Comparison of ENCODE assay signal across 7 mouse cellular contexts in genomic region chr4:127987784-127988455, GRCm38 (mm10). TPM values are rescaled to one million over a fixed set of nuclear protein-coding genes. Genes with fewer than 3 reads are reported as not detected.
DNase-seq lines count a peak whose midpoint lies in the region; ATAC-seq lines count a peak whose summit lies in the region.

Gene Csmd2 (plus strand): TSS chr4:127987857.

- H3K9ac ChIP-seq in embryonic facial prominence, embryonic 12.5 days: peak within 1 kb of the TSS; percentile 34
- H3K9ac ChIP-seq in midbrain, embryonic 13.5 days (replicated peaks): peak within 1 kb of the TSS; percentile 87

- H3K27me3 ChIP-seq in embryonic facial prominence, embryonic 12.5 days: peaks cover 68% of the 10 kb centered on the region
- peaks cover 35% of the 10 kb centered on the region for H3K27me3 ChIP-seq in midbrain, embryonic 13.5 days

- under 1% methylated on average over 62 of the region's 65 CpGs for WGBS in embryonic facial prominence, embryonic 12.5 days
- WGBS in midbrain, embryonic 13.5 days: under 1% methylated on average over 60 of the region's 65 CpGs

- DNase-seq in ES-CJ7 (ENCODE audit: low read depth, low spot score): peak; percentile 7
- peak; percentile 14 for DNase-seq in R1 (ENCODE audit: low read depth, low spot score)
- DNase-seq in layer of hippocampus, adult 18-20 months (ENCODE audit: low spot score in 2 of 2): peak; percentile 58 to 73
- no peak for DNase-seq in spleen, adult 12 weeks (ENCODE audit: low spot score)
- DNase-seq in urinary bladder, postnatal 25 days (ENCODE audit: low spot score): no peak

- no peak for ATAC-seq in embryonic facial prominence, embryonic 12.5 days (ENCODE audit: insufficient number of reproducible peaks, insufficient read depth, low FRiP score, low TSS enrichment)
- peak; percentile 35 for ATAC-seq in midbrain, embryonic 13.5 days

- peak within 1 kb of the TSS; percentile 84 for H3K4me2 ChIP-seq in embryonic facial prominence, embryonic 12.5 days (replicated peaks)
- peak within 1 kb of the TSS; percentile 69 for H3K4me2 ChIP-seq in midbrain, embryonic 13.5 days (replicated peaks)

- no peak within 1 kb of the TSS for H3K27ac ChIP-seq in embryonic facial prominence, embryonic 12.5 days
- H3K27ac ChIP-seq in midbrain, embryonic 13.5 days: peak within 1 kb of the TSS; percentile 87

- peaks cover 7% of the 10 kb centered on the region; the same call in 1 of the 2 replicates for H3K4me1 ChIP-seq in embryonic facial prominence, embryonic 12.5 days
- H3K4me1 ChIP-seq in midbrain, embryonic 13.5 days (replicated peaks): peaks cover 52% of the 10 kb centered on the region

- H3K36me3 ChIP-seq in embryonic facial prominence, embryonic 12.5 days: no peaks in the 10 kb centered on the region
- no peaks in the 10 kb centered on the region for H3K36me3 ChIP-seq in midbrain, embryonic 13.5 days

- H3K9me3 ChIP-seq in embryonic facial prominence, embryonic 12.5 days: no peaks in the 10 kb centered on the region
- no peaks in the 10 kb centered on the region for H3K9me3 ChIP-seq in midbrain, embryonic 13.5 days

- peak within 1 kb of the TSS; percentile 43 for H3K4me3 ChIP-seq in embryonic facial prominence, embryonic 12.5 days
- peak within 1 kb of the TSS; percentile 73 for H3K4me3 ChIP-seq in midbrain, embryonic 13.5 days (replicated peaks)

RNA-seq across cellular contexts. Expression of gene Csmd2, which starts in this region (rescaled TPM):
- polyA plus RNA-seq in embryonic facial prominence, embryonic 12.5 days (2016; fragmentation: Nextera tagmentation; extraction: Ambion mirVana): 0.54 and 0.76 TPM in 2 replicates
- total RNA-seq in layer of hippocampus, adult 18-20 months (2021): 10 to 100 TPM; 39.0 to 40.2 TPM
- 7.7 and 9.2 TPM in 2 replicates for polyA plus RNA-seq in midbrain, embryonic 13.5 days (2015; fragmentation: Nextera tagmentation; extraction: Ambion mirVana)

Comparison
In these comparisons a context has a peak if more than half of its experiments do, and no peak if none do; other contexts are left out.
1. DNase-seq: peak in ES-CJ7 (single experiment), R1 (single experiment) and layer of hippocampus, adult 18-20 months (2 of 2); none in spleen, adult 12 weeks (single experiment) and urinary bladder, postnatal 25 days (single experiment).